Mouse (Mus musculus) T-helper 17 cell (primary cell): ENCODE results near the gene Mob1a.

ENCODE experiments used
- in situ Hi-C, 2 experiments: fragments of 300-600 bp; cut with MboI, MseI; formaldehyde crosslinking; loops; 1 replicate in 1 of 2; 2 replicates in 1 of 2; pipeline ENCODE4 v1.15.1; 2025; ENCODE audit warnings: high pct_unique_total_duplicates in 2 of 2

Gene Mob1a

GRCm38 (mm10) chr6:83381510-83382491 is 56.0 kb downstream of the Mob1a start:
- in situ Hi-C loops, result loop anchor here in 1 of 2 experiments (10.0 kb wide), 1 partner anchor 187 kb away; no protein-coding TSS in a partner anchor

- in situ Hi-C loops, result loop anchor here in 1 of 2 experiments (10.0 kb wide), 1 partner anchor 191 kb away; no protein-coding TSS in a partner anchor
Observed at GRCm38 (mm10) chr6:83385569-83386090, 59.8 kb downstream of the Mob1a start.

GRCm38 (mm10) chr6:83392166-83392780 is 66.5 kb downstream of the Mob1a start:
- in situ Hi-C loops, result no loop called here
